Mouse (Mus musculus): ENCODE measurements around the gene Calm2.

DNA sequence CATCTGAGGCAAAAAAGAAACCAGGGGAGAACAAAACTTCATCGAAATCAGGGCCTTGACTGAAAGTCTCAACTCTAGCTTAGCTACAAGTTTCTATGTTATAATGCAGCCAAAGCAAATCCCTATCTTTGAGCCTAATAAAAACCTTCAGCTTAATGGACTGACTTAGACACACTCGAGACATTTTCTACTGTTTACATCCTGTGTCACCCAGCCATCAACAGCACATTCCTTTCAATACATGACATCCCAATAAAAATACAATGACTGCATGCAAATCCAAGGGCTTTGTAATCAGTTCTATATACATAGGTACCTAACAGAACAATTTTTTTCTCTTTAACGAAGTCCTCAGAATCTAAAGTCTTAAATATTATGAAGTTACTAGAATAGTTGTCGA lies 2.0 kb downstream of the Calm2 start:
- no peak for TF ChIP-seq CTCF (IDR thresholded peaks at IDR 0.05; ENCODE audit: insufficient read depth, low read depth, low read length)
- TF ChIP-seq POLR2A (IDR thresholded peaks at IDR 0.05; ENCODE audit: insufficient read depth, low read depth, low read length) = no peak
